Mouse (Mus musculus) urinary bladder, postnatal 14 days (tissue): ENCODE results near the gene St3gal2.
"Not testable (repeated sequence)": the region's sequence is repeated elsewhere in the genome, so short reads cannot be mapped to it uniquely, and the experiment has no call there.

Source experiments
- DNase-seq: peaks from one replicate; pipeline ENCODE4 v3.0.0; 2021; ENCODE audit warnings: low spot score

The St3gal2 gene

GRCm38 (mm10) chr8:110944276-110944876 lies 24.7 kb downstream of the St3gal2 start:
- no peak for DNase-seq

DNA sequence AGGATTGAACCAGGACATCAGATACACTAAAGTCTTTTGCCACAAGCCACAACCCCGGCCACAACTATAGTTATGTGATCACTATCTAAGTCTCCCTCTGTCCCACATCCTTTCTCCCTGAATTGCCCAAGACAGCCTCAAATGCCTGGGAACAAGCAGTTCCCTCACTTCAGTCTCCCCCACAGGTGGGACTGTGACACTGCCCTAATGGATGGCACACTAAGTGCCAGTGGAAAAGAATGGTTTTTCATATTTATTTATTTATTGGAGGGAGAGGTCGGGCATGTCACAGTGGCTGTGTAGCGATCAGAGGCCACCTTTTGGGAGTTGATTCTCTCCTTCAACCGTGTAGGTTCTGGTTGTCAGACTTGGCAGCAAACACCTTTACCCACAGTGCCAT lies 26.0 kb downstream of the St3gal2 start:
- no peak for DNase-seq

GRCm38 (mm10) chr8:110950065-110950484 lies 30.4 kb downstream of the St3gal2 start:
- DNase-seq = no peak

- DNase-seq = no peak
Observed at GRCm38 (mm10) chr8:110954776-110955175, 35.1 kb downstream of the St3gal2 start.

- DNase-seq = no peak
Observed at GRCm38 (mm10) chr8:110956619-110957450, 37.1 kb downstream of the St3gal2 start.

GRCm38 (mm10) chr8:110957471-110957870 lies 37.7 kb downstream of the St3gal2 start:
- no peak for DNase-seq

- no peak for DNase-seq
Observed at GRCm38 (mm10) chr8:110958135-110958534, 38.4 kb downstream of the St3gal2 start.

DNA sequence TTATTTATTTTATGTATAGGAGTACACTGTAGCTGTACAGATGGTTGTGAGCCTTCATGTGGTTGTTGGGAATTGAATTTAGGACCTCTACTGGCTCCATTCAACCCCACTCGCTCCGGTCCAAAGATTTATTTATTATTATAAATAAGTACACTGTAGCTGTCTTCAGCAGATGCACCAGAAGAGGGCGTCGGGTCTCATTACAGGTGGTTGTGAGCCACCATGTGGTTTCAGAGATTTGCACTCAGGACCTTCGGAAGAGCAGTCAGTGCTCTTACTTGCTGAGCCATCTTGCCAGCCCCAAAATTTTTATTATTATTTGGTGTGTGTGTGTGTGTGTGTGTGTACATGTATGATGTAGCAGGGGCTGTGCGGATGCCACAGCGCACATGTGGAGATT lies 38.8 kb downstream of the St3gal2 start:
- DNase-seq = not testable (repeated sequence)

DNA sequence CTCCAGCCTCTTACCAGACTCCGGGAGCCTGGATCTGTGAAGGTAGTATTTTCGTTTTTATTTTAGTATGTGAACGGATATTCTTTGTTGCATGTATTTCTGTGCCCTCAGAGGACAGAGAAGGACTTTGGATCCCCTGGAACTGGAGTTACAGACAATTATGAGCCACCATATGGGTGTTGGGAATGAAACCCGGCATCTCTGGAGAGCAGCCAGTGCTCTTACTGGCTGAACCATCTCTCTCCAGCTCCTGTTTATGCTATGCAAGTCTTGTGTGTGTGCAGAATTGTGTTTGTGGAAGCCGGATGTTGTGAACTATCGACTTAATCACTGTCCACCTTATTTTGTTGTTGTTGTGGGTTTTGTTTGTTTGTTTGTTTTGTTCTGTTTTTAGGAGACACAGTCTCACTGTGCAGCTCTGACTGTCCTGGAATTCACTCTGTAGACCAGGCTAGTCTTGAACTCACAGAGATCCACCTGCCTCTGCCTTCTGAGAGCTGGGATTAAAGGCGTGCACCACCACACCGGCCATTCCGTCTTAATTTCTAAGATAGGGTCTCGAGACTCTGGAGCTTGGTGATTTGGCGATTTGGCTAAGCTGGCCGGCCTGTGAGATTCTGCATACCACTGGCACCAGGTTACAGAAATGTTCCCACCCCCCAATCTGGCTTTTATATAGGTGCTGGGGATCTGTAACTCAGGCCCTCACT lies 39.5 kb downstream of the St3gal2 start:
- DNase-seq = no peak

GRCm38 (mm10) chr8:110959906-110960305 lies 40.2 kb downstream of the St3gal2 start:
- no peak for DNase-seq

DNA sequence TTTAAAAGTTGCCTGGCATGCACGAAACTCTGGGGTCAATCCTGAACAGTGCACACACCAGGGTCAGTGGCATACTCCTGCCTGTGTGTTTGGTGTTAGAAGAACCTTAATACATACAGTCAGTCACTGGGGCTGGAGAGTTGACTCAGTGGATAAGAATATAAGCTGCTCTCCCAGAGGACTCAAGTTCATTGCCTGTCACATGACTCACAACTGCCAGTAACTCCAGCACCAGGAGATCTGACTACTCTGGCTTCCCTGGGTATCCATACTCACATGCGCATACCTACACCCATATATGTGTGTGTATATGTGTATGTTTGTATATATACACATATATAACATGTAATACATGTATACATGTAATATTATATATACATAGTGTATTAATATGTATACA lies 43.3 kb downstream of the St3gal2 start:
- DNase-seq = no peak

DNA sequence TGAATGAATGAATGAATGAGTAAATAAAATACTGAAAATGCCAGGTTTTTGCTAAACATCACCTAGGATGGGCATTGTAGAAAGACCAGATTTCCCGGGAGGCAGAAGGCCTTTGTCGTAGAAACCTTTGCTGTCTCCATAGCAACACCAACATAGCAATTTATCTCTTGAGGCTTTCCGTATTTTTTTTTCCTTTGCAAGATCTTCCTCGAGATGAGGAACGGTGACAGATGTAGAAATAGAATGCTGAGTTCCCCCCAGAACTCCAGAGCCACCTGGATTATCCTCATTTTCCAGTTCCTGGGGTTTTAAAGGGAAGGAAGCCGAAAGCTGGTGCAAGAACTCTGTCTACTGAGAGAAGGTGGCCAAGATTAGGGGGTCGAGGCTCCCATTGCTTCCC lies 44.9 kb downstream of the St3gal2 start:
- no peak for DNase-seq

- peak; percentile 69 for DNase-seq
Observed at GRCm38 (mm10) chr8:110965594-110965993, 45.9 kb downstream of the St3gal2 start.

GRCm38 (mm10) chr8:110966586-110966985 lies 46.9 kb downstream of the St3gal2 start:
- DNase-seq = no peak

DNA sequence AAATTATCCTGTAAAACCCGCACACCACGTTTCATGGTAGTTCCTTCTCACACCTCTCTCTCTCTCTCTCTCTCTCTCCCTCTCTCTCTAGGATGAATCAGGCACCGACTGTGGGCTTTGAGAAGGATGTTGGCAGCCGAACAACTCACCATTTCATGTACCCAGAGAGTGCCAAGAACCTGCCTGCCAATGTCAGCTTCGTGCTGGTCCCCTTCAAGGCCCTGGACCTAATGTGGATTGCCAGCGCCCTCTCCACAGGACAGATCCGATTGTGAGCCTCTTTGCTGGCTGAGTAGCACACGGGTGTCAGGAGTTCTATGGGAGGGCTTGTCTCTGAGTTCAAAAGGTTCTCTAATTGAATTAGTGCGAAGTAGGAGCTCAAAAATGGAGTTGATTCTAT lies 47.6 kb downstream of the St3gal2 start:
- DNase-seq = no peak

- peak; percentile 88 for DNase-seq
Observed at GRCm38 (mm10) chr8:110969910-110970770, 50.4 kb downstream of the St3gal2 start.

DNA sequence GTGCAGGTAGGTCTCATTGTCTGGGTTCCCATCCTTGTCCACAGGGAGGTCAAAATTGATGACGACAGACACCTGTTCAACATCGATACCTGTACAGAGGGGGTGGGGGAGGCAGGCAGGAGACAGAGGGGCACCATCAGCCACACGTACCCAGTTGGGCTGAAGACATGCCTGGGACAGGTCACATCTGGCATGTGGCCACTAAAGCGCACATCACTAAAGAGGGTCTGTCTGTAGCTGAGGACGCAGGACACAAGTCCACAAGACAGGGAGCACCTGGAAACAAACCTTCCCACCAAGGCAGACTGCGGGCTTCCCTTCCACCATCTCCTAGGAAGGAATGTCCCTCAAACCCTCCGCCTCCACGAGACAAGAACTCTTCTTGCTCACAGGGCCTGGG lies 56.8 kb downstream of the St3gal2 start:
- DNase-seq = not testable (repeated sequence)

DNA sequence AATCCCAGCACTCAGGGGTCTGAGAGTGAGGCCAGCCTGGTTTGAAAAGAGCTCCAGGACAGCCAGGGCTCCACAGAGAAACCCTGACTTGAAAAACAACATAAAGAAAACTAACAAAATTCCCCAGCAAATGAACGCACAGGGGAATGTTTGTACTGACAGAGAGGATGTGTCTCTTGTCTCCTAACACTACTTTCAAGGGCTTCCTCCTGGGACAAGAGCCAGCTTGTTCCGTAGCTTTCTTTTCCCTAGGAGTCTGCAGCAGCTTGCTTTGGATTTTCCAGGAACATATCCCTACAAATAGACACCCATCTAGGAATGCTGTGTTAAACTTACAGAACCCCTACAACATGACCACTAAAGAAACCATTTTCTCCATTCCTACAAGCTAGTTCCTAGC lies 58.3 kb downstream of the St3gal2 start:
- DNase-seq = not testable (repeated sequence)

- DNase-seq = no peak
Observed at GRCm38 (mm10) chr8:110981304-110981703, 61.6 kb downstream of the St3gal2 start.

DNA sequence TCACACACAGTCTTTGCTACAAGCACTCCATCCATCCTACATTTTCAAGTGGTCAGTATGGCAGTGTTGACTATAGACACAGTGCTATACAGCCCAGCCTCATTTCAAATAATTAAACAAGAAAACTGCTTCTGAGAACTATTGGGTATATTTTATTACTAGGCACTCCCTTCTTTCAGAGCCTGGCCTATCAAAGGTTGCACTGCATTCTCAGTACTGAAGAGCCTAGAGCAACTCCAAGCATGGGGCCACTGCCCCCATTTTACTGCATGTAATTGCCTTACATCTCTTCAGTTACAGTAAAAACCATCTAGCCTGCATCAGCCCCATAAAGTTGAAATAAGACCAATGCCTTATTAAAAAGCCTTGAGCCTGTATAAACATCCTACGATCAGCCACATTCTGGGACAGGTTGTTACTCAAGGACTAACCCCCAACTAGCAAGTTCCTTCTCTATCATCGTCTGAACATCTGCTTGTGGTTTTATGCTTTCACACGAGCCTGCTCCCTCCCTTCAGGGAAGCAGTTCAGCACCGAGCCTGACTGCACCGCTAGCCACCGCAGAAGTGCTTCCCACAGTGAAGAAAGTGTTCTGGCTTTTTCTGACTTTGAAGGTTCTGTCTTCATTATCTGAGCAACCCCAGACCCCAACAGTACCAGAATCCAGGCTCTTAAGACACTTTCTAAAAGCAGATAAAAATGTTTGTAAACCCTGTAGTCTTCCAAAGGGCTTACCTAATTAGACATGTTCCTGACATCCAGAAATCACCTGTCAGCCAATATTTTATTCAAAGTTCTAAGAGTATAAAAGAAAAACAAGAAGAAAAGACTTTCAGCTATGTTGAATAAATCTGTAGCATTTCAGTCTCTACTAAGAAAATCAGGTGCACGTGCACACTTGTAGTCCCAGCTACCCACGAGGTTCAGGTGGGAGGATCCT lies 68.4 kb downstream of the St3gal2 start:
- no peak for DNase-seq

GRCm38 (mm10) chr8:110990017-110990416 lies 70.3 kb downstream of the St3gal2 start:
- DNase-seq = no peak
